Mouse (Mus musculus) spleen, postnatal 4 days (tissue): ENCODE results near the gene Slc9b1.

ENCODE experiments used
- DNase-seq, 2 experiments: peaks; one replicate each; pipeline ENCODE4 v3.0.0; 2022; ENCODE audit warnings: low spot score in 2 of 2

Slc9b1 gene

GRCm38 (mm10) chr3:135379868-135380267 lies 32.0 kb downstream of the Slc9b1 start:
- no peak for DNase-seq

- no peak for DNase-seq
Measured at GRCm38 (mm10) chr3:135393186-135393585, 45.4 kb downstream of the Slc9b1 start.

GRCm38 (mm10) chr3:135395085-135395484 lies 47.3 kb downstream of the Slc9b1 start:
- DNase-seq, result no peak

- DNase-seq, result no peak
Measured at GRCm38 (mm10) chr3:135396081-135396480, 48.3 kb downstream of the Slc9b1 start.

GRCm38 (mm10) chr3:135397112-135397511 lies 49.3 kb downstream of the Slc9b1 start:
- no peak for DNase-seq

GRCm38 (mm10) chr3:135402201-135402658 lies 54.4 kb downstream of the Slc9b1 start:
- peak; percentile 83 to 94 for DNase-seq

- DNase-seq, result no peak
Measured at GRCm38 (mm10) chr3:135403211-135403610, 55.4 kb downstream of the Slc9b1 start.

GRCm38 (mm10) chr3:135403856-135404255 lies 56.0 kb downstream of the Slc9b1 start:
- DNase-seq, result no peak

- no peak for DNase-seq
Measured at GRCm38 (mm10) chr3:135404599-135404998, 56.8 kb downstream of the Slc9b1 start.

GRCm38 (mm10) chr3:135407351-135407750 lies 59.5 kb downstream of the Slc9b1 start:
- DNase-seq, result no peak

- DNase-seq, result no peak
Measured at GRCm38 (mm10) chr3:135409219-135409618, 61.4 kb downstream of the Slc9b1 start.

- DNase-seq, result no peak
Measured at GRCm38 (mm10) chr3:135411056-135411455, 63.2 kb downstream of the Slc9b1 start.

GRCm38 (mm10) chr3:135411824-135412223 lies 64.0 kb downstream of the Slc9b1 start:
- DNase-seq, result no peak

GRCm38 (mm10) chr3:135417245-135417644 lies 69.4 kb downstream of the Slc9b1 start:
- no peak for DNase-seq

- DNase-seq, result no peak
Measured at GRCm38 (mm10) chr3:135417799-135418198, 70.0 kb downstream of the Slc9b1 start.

GRCm38 (mm10) chr3:135420542-135421309 lies 72.9 kb downstream of the Slc9b1 start:
- no peak for DNase-seq

GRCm38 (mm10) chr3:135421310-135421594 lies 73.4 kb downstream of the Slc9b1 start:
- no peak for DNase-seq

GRCm38 (mm10) chr3:135422232-135422855 lies 74.5 kb downstream of the Slc9b1 start:
- no peak for DNase-seq

- peak; percentile 85 to 94 for DNase-seq
Measured at GRCm38 (mm10) chr3:135422856-135423607, 75.2 kb downstream of the Slc9b1 start.

- DNase-seq, result no peak
Measured at GRCm38 (mm10) chr3:135423608-135424212, 75.9 kb downstream of the Slc9b1 start, which contains the start of gene Cisd2. Gene Cisd2 (minus strand): TSS chr3:135423925.

GRCm38 (mm10) chr3:135436901-135437616 lies 89.2 kb downstream of the Slc9b1 start:
- no peak for DNase-seq
